Mouse (Mus musculus): ENCODE measurements at regions not wholly inside any gene's neighbourhood (a gene's known extent, or its start where the extent isn't known, plus 50 kb on each side); places are given as distances from the start of the nearest gene placed in this dataset.

GRCm38 (mm10) chr7:83475438-83476160 is 109.1 kb upstream of the Tmc3 start:
- no peak for TF ChIP-seq EP300 (IDR thresholded peaks at IDR 0.05; ENCODE audit: low read depth)
- TF ChIP-seq CTCF (IDR thresholded peaks at IDR 0.05; ENCODE audit: low read depth): no peak
